Mouse (Mus musculus) C2C12 (cell line): ENCODE data around the gene Aes.

Experiments
- MAX ChIP-seq: IDR thresholded peaks from one replicate; pipeline ENCODE4 v1.6.1; 2011; ENCODE audit warnings: mild to moderate bottlenecking, control low read depth
- MYOG ChIP-seq: IDR thresholded peaks from one replicate; pipeline ENCODE4 v1.6.1; 2011; ENCODE audit not compliant: control insufficient read depth, insufficient read length; ENCODE audit errors: extremely low read depth

GRCm38 (mm10) chr10:81598342-81598741 lies 39.1 kb downstream of the Aes start:
- no peak for TF ChIP-seq MAX
- TF ChIP-seq MYOG, result no peak
